Mouse (Mus musculus) urinary bladder, postnatal 10 days (tissue): ENCODE data around the gene Shc1.

Source experiments
- DNase-seq: peaks from one replicate; pipeline ENCODE4 v3.0.0; 2022; ENCODE audit warnings: low spot score

Gene Shc1

DNA sequence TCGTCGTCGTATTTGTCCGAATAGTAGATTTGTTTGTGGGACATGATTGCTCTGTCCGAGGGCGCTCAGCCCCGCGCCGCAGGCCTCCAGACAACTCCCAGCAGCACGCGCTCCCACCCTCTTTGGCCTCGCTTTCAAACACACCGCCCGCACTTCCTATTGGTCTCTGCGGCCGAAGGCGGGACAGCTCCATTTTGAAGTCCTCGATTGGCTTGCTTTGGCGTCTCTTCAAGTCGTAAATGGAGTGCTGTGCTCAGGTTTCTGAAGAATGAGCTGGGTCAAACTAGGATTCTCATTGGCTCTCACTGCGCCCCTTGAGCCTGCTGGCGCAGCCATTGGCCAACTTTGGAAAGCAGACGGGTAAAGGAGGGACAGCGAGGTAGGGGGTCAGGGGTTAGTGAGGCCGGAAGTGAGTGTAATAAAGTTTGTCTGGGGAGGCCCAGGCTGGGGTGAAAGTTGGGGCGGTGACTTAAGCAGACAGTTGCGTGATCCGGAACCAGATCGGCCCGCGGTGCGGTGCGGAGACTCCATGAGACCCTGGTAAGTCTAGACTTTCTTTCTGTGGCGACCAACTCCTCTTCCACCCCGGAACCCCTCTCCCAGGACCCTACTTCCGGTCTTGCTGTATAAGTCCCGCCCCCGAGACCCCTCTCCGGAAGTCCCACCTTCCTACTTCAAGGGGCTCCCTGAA lies at the start of gene Shc1, which contains the start of gene Cks1b:
Gene Shc1, plus strand, starts transcription at position 274 of the 691 bp plus-strand sequence.
Gene Cks1b, minus strand, starts transcription at position 214 of the 691 bp plus-strand sequence.
- peak; percentile 63 for DNase-seq

DNA sequence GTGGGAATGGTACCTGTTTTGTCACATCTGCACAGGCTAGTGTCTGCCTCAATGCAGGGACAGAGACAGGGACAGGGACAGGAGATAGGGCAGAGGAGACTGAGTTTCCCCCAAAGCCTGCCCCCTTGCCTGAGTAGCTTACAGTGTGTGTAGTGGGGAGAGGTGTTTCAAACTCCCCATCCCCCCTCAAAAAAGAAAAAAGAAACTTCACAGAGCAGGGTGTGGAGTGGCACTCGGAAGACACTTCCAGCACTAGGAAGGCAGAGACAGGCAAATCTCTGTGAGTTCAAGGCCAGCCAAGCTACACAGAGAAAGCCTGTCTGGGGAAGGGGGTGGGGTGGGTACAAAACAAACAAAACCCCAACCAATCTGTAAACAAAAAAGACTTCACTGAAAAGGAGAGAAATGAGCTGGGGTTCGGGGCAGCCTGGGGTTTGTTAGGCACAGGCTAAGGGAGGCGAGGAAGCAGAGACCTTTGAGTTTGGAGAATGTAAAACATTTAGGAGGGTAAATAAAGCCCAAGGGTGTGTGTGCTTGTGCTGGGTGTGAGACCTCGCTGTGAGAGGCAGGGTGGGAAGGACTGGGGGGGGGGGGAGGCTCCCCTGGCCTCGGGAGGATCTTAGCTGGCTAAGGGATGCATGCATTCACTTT lies 44.5 kb upstream of the Shc1 start:
- DNase-seq = no peak

DNA sequence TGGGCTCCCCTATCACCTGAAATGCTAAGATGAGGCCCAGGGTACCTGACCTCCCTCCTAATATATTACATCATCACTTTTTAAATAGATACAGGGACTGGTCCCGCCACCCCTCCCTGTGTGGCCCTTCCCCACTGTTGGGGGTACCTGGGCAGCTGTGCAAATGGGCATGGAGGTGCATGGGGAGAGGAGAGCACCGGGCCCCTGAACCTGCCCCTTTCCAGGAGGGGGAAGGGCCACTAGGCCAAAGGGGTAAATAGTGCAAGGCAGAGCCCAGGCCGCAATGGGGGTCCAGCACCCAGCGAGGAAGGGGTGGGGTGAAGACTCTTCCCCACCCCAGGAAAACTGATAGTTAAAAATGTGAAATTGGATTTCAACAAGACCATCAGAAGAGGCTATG lies 40.4 kb upstream of the Shc1 start:
- no peak for DNase-seq

DNA sequence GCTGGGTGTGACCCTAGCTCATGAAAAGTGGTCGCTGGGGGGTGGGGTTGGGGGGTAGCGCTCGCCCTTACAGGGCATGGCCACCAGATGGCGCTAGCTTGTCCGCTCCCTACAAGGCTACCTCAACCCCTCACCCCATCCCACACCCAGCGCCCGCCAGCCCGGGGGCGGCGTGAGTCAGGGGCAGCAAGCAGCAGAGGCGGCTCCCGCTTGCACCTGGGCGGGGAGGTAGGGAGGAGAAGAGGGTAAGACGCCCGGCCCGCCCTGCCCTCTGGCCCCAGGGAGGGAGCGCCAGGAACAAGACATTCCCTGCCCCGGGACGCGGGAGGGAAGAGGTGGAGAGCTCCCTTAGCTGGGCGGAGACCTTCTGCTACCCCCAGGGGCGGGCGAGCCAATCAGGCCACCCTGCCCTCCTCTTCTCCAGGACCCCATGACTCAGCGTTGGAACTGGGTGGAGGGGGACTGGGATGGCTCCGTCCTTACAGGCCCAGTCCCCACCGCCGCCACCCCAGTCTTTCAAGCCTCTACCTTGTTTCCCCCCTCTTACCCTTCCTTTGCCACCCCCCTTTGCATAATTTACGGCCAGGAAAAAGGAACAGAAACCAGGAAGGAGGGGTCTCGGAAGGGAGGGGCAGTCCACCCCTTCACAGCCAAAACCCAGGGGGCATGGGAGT lies 39.7 kb upstream of the Shc1 start:
- DNase-seq = no peak

DNA sequence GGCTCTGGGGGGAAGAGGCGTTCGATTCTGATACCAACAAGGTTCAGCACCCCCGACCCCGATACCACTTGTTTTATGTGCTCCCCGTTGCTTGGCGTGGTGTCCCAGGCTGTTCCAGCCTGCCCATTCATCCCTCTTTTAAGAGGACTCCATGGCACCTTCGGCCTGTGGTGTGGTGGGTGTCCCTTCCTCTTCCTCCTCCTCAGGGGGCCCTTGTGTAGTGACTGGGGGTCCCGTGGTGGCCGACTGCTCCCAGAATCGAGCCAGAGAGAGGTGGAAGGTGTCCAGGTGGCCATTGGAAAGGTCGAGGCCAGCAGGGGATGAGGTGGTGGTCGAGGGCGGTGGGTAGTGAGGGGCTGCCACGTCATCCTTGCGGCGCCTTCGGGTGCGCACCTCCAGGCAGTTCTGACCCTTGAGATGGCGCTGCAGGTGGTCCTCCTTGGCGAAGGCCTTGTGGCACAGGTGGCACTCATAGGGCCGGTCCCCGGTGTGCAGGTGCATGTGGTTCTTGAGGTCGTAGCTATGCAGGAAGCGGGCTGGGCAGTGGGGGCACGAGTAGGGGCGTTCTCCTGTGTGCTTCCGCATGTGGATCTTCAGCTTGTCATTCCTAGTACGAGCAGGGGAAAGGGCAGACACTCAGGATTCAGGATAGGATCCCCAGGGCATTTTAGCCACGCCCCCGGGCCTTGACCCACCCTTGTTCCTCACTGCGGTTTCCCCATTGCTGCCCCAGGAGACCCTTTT lies 38.7 kb upstream of the Shc1 start:
- DNase-seq = no peak

DNA sequence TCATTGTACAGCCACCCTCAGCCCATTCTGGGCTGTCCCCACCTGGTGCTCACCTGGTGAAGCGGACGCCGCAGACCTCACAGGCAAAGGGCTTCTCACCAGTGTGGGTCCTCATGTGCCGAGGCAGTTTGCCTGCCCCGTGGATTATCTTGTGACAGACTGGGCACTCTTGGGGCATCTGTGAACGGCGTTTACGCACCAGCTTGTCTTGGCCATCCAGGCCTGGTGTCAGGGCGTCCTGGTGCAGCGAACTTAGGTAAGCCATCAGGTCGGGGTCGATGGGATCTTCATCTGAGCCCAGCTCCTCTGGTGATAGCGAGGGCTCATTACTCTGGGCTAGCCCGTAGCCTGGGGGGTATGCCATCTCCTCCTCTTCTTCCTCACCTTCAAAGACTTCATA lies 38.0 kb upstream of the Shc1 start:
- DNase-seq = no peak

DNA sequence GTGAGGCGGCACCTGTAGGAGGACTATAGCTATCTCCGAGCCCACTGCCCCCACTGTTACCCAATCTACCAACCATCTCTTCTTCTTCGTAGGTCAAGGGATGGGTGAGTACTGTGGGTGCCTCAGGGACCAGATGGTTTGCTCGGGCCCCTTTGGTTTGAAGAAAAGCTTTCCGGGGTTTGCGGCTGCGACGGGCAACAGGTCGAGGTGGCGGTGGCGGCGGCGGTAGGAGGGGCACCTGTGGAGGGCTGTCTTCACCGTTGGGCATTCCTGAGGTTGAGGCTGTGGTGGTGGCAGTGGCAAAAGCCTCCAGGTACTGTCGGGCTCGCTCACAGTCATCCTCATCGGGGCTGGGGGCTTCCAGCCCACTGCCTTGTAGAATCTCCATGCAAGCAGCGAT lies 37.5 kb upstream of the Shc1 start:
- no peak for DNase-seq

DNA sequence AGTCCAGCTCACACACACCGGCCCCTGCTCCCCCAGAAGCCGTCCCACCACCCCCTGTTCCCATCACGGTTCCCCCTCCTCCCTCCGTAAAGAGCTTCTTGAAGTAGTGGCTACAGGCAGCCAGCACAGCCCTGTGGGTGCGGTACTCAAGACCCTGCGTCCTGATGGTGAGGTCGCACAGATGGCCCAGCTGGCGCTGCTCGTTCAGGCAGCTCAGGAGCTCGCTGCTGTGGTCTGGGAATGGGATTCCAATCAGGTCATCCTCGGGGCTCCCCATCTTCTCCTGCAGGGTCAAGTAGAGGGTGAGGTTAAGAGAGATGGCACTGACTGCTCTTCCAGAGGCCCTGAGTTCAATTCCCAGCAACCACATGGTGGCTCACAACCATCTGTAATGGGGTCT lies 37.0 kb upstream of the Shc1 start:
- DNase-seq = no peak

DNA sequence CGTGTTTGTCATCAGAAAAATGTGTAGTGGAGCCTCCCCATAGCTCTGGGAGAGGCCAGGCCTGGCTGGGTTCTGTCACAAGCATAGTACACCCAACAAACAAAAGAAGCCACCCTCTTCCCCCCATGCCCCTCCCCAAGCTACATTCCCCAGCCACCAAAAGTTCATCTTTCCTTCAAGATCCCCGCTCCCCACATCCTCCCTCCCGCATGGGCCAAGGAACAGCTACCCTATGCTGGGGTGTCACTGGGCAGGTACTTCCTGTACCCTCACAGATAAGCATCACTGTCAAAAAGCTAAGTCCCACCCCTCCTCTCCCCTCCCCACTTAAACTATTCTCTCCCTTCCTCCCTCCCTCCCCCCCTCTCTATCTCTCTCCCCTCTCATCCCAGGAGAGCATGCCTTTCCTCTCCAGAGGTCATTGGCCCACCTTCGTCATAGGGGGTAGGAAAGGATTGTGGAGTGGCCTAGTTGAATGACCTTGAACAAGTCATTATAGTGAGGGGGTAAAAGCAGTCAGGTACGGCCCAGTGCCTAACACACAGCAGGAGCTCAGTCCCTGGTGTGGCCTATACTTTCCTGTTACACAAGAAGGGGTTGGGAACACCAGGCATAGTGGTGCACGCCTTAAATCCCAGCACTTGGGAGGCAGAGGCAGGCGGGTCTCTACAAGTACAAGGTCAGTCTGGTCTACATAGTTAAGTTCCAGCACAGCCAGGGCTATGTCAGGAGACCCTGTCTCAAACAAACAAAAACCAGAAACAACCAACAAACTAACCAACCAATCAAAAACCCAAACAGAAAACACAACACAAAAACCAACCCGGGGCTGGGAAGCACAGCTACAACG lies 36.0 kb upstream of the Shc1 start:
- no peak for DNase-seq

DNA sequence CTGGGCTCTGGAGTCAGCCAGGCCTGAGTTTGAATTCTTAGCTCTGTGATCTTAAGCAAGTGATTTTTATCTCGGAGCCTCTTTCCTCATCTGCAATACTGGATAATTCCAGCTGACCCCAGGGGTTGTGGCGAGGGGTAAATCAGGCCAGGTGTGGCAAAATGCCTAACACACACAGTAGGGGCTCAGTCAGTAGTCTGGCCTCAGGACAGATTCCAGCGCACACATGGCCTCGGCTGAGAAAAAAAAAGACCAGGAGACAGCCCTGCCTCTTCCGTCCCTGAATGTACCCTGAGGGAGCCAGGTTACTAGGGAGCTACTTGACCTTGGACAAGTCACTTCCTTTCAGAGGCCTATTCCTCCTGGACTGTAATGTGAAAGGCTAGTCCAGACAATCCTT lies 35.3 kb upstream of the Shc1 start:
- DNase-seq = no peak

DNA sequence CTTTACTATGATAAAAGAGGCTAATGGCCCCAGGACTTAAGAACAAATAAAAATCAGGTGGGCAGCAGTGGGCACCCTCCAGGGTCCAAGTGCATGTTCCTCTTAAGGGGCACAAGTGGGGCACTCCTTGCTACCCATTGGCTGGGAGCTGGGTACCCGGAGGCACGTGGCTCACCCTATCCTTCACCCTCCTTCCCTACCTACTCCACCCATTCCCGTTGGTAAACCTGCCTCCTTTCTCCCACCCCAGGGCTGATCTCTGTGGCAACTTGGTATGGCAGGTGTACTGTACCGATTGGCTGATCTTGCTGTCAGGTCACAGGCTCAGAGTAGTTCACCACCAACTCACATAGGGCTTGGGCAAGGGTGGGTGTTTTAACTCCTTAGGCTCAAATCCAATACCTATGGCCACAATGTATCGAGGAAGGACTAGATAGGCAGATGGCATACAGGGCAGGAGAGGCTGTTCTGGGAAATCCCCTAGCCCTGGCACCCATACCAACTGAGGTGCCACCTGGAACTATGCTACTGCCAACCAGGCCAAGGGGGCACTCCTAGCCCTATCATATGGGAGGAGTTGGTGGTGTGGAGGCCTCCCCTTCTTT lies 34.5 kb upstream of the Shc1 start:
- DNase-seq = no peak

DNA sequence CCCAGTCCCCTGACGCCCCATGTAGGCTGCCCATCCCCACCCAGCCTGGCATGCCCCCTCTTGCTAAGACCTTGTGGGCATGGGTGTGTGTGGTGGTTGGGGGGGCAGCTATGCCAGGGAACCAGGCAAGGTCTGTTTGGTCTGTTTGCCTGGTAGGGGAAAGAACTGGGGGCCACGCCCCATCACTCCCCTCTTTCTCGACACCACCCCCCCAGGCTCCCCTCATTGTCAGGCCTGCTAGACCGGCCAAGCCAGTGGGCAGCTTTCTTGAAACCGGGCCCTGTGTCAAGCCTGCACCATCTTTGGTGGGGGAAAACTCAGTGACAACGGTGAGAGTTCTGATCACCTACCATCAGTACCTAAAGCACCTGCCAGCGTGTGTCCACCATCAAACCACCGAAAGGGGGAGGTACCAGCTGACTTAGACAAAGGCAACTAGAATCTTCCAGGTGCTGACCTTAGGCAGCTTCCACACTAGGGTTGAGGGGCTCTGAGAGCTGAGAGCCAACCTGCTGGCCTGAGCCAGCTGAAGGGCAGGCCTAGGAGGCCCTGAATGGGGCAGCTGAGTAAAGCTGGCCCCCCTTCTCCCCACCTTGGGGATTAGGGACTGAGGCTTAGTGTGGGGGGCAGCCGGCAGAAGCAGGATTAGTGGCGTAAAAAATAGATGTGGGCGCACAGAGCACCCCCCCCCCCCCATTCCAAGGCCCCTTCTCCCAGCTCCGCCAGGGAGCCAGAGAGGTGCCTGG lies 33.7 kb upstream of the Shc1 start:
- no peak for DNase-seq

DNA sequence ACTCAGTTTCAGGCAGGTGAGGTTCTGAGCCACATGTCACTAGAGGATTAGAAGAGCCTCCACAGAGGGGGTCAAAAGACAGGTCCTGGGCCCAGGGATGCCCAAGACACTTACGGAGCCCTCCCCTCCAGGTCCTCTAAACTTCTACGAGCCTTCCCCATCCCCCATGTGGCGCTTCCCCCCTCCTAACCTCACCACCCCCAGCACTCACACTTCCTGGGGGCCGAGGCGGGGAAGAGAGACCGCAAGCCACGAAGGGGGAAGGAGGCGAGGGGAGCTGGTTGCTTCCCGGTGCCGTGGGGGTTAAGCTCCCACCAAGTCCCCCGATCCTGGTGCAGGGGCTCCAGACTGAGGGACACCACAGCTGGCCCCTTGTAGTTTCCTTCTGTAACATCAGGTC lies 32.8 kb upstream of the Shc1 start:
- no peak for DNase-seq

DNA sequence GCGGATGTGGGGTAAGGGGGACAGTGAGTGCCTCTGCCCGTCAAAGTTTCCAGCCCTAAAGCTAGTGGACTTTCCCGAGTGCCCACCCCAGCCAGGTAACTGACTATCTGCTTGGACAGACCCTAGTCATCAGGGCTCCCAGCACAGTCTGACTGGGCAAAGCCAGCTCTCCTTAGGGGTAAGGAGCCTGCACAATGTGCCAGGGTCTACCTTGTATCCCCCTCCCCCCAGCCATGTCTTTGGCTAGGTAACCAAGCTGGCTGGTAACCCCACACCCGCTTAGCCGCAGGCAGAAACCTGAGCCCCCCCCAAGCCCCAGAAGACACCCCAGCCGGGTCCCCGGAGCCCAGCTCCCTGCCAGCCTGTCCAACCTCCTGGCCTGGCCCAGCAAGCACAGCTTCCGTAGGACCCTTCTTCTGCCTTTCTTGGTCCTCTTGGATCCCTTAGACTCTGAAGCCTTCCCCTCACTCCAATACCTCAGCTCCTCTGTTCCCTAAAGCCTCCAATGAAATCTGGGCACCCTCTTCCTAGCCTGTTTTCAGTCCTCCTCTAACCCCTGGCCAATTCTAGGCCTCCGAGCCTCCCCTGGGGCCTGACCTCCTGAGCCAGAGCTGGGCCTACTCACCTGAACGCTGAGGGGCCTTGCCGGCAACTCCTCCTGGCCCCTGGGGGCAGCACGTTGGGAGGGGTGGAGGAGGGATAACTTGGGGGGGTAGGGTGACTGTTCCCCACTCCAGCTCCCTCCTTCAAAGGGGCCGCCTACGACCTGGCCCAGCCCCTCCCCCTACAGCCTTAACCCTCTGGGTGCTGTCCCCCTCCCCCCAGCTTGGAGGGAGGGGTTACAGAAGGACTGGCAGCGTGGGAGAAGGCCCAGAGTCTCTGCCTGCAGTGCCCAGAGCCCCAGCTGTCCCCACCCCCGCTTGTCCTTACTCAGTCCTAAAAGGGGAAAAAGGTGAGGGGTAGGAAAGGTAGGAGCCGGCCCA lies 31.5 kb upstream of the Shc1 start:
- DNase-seq = no peak

DNA sequence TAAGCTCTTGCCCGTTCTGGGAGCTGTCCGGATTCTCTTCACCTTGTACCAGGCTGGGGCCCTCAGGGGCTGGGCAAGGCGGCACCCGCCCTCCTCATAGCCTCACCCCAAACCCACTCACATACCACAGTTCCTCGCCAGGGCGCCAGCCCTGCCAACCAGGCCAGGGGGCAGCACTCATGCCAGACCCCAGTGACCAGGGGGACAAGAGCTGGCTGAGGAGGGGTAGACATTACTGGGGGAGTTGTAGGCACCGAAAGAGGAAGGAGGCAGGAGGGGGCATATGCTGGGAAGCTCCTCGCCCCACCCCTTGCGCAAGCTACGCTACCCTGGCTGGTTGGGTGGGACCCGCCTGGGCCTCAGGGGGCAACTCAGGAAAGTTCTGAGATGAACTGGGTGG lies 30.6 kb upstream of the Shc1 start:
- no peak for DNase-seq

DNA sequence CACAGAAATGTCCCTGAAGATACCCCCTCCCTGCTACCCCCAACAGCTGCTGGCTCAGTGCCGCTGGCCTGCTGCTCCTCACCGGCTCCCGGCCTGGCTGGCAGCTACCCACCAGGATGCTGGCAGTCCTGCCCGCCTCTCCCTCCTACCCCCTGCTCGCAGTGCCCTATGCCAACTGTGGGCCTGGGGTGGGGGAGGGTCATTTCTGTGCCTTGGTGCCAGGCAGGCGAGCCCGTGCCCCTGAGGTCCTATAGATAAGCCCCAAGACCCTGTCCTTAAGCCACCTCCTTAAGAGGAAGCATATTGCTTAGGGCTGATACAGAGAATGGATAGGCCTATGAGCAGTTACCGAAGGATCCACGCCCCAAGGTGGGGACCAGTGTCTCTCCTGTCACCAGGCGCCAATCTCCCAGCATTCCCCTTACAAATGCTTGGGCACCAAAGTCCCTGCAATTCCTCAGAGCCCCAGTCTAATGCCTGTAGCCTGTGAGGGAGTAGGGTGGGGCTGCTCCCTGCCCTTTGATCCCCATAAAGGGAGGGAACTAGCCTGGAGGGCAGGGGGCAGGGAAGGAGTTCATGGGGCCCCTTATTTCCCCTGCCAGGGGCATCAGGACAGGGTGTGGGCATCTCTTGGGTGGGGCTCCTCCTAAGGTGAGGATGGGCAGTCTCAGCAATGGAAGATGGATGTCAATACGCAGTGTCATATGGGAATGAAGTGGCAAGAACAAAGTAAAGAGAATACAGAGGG lies 29.9 kb upstream of the Shc1 start:
- DNase-seq = no peak

DNA sequence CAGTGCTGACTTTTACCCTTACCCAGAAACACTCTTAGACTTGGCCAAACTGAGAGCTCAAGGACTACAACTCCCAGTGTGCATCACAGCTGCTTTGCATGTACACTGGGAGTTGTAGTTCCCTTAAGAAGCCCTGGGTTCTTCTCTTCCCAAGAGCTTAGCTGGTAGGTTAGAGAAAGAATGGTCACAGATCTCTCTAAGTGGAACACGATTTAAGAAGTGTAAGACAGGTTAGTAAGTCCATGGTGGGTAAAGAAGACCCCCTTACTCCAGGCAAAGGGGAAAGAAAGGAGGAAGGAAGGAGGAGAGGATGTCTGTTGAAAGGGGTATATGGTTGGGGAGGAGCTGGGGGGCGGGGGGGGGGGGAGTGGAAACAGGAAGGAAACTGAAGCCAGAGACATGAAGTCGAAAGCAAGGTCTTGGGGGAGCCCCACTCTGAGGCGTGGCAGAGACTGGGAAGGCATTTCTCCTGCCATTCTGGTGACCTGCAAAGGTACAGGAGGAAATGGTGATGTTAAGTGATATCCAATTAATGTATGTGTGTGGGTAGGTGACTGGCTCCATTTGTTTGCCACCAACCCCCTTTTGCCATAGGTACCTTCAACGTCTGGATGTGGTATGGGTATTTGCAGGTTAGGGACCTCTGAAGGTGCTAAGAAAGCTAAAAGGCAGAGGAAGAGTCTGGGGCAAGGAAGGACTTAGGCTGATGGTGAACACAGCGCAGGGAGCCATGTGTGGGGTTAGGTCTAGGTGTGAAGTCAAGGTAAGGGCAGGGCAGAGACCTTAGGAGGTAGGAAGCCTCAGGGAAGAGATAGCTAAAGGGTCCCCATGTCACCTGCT lies 29.1 kb upstream of the Shc1 start:
- no peak for DNase-seq

DNA sequence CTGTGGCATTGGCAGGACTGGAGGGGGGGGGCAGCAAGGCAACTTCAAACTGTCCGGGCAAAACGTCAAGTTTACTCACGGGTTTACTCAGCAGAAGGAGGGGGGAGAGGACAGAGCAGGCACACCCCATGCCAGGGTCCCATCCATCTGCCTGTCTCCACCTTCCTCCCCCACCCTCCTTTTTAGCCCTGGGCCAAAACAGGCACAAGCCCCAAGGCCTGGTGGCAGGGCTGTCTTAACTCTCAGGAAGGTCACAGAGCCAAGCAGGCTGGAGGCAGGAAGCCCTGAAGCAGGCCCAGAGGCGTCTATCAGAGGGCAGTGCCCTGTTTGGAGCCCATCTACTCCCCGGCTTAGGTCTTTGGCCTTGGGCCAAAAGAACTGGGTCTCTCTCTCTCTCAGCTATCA lies 28.1 kb upstream of the Shc1 start:
- DNase-seq = no peak
